Mouse (Mus musculus): ENCODE data around the gene Ezh1.

DNA sequence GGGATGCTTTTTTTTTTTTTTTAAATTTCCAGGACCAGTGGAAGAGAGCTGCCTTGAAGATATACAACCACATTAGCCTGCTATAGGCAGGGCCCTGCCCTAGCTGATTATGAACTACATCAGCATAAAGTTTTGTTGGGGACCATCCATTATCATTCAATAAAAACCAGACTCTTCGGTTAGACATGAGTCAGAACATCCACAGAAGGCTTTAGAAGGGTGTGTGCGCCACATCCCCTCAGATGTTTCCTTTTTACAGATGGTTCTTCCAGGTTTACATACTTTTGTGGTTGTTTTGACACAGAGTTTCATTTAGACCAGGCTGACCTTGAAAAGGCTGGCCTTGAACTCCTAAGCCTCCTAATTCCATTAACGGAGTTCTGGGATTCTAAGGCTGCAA is 1.9 kb downstream of the Ezh1 start:
- no peak for TF ChIP-seq CTCF (IDR thresholded peaks at IDR 0.05; ENCODE audit: borderline replicate concordance, insufficient read depth, low read length)
- TF ChIP-seq POLR2A (IDR thresholded peaks at IDR 0.05; ENCODE audit: low read depth, low read length) = no peak
